Mouse (Mus musculus) neural tube, embryonic 13.5 days (tissue): ENCODE results near the gene Tor1aip1. TPM values are rescaled to one million over a fixed set of nuclear protein-coding genes. Genes with fewer than 3 reads are reported as not detected.

Source experiments
- ATAC-seq: fragments of 200-750 bp; cut with Nextera tagmentation; 2 replicates; pipeline ENCODE4 v1.8.0; 2017; ENCODE audit warnings: low read depth, mild to moderate bottlenecking, moderate TSS enrichment, moderate library complexity
- H3K27ac ChIP-seq: fragments of 300-500 bp; sonication (generic); replicated peaks from 2 replicates; pipeline ENCODE4 v1.5.1; 2015; ENCODE audit warnings: moderate library complexity, mild to moderate bottlenecking, inconsistent platforms
- H3K27me3 ChIP-seq: fragments of 300-500 bp; sonication (generic); 2 replicates; pipeline ENCODE4 v1.6.1; 2015; ENCODE audit warnings: mild to moderate bottlenecking, inconsistent platforms
- H3K36me3 ChIP-seq: fragments of 300-500 bp; sonication (generic); 2 replicates; pipeline ENCODE4 v1.6.1; 2015; ENCODE audit warnings: mild to moderate bottlenecking, inconsistent platforms
- H3K4me1 ChIP-seq: fragments of 300-500 bp; sonication (generic); replicated peaks from 2 replicates; pipeline ENCODE4 v1.6.1; 2015; ENCODE audit warnings: inconsistent platforms
- H3K4me2 ChIP-seq: fragments of 300-500 bp; sonication (generic); 2 replicates; pipeline ENCODE4 v1.6.1; 2015; ENCODE audit warnings: inconsistent platforms, mild to moderate bottlenecking, moderate library complexity
- H3K4me3 ChIP-seq: fragments of 300-500 bp; sonication (generic); 2 replicates; pipeline ENCODE4 v1.5.1; 2015; ENCODE audit warnings: mild to moderate bottlenecking, inconsistent platforms
- H3K9ac ChIP-seq: fragments of 300-500 bp; sonication (generic); 2 replicates; pipeline ENCODE4 v1.6.1; 2015; ENCODE audit warnings: moderate library complexity, mild to moderate bottlenecking, inconsistent platforms
- H3K9me3 ChIP-seq: fragments of 300-500 bp; sonication (generic); 2 replicates; pipeline ENCODE4 v1.6.1; 2016; ENCODE audit warnings: inconsistent platforms
- WGBS: fragments of 180-500 bp; shearing (Covaris S2); methylation state at CpG from one replicate; pipeline ENCODE4 v1.1.7; 2015; 5-methylcytosine and 5-hydroxymethylcytosine counted together
- polyA plus RNA-seq: library from polyadenylated mRNA; unstranded; fragments of >200 nt; fragmentation: Nextera tagmentation; extraction: Ambion mirVana; gene quantifications from 2 replicates; pipeline ENCODE4 v1.2.1, GENCODE M21; 2015

The Tor1aip1 gene
- polyA plus RNA-seq, 1 experiment from 2014 or later = 24.2 TPM

DNA sequence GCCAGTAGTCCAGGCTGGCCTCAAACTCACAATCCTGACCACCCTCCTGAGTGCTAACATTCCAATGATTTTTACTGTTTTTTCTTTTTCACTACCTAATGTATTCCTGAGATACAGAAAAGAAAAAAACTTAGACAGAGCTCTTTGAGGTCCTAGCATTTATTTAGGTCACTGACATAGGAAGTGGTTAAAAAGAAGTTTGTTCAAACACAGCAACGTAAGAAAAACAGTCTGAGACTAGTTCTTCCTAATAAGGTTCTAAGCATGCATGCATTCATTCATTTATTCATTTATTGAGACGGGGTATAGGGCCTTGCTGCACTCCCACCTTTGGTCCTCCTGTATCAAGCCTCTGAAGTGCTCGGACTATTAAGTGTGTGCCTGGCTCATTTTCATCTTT, 8.4 kb downstream of the Tor1aip1 start:
- no peak overlapping the region for H3K27ac ChIP-seq
- peaks cover 60% of the 10 kb centered on the region for H3K36me3 ChIP-seq
- H3K9ac ChIP-seq = no peak overlapping the region
- ATAC-seq = no peak
- no peak overlapping the region for H3K4me3 ChIP-seq
- no peaks in the 10 kb centered on the region for H3K4me1 ChIP-seq
- 90% methylated on average over 3 of the region's 3 CpGs for WGBS
- no peak overlapping the region for H3K4me2 ChIP-seq
- H3K9me3 ChIP-seq = no peaks in the 10 kb centered on the region
- H3K27me3 ChIP-seq = no peaks in the 10 kb centered on the region

DNA sequence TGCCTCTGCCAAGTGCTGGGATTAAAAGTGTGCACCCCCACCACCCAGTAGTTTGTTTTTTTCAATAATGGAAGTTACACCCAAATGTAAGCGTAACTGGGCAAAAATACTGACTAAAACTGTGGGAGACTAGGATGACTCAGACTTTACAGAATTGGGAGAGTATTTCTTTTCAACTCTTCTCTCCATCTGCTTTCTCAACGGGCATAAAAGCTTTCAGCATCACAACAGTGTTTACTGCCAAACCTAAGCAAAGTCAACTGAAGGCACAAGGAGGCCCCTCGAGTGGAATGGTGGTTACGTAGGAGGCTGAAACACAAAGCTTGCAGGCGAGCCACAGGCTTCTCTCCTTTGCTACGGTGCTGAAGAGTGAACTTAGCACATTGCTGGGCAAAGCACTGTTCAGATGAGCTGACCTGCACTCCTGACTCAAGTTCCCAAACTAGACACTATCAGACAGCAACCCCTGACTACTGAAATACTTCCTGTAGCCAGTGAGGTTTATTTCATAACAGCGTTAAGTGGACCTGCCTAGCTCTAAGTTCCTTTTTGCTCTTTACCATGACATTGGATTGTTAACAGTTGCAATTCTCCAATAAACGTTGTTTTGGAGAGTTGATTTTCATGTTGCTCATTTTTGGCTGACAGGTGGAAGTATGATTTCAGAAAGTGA, 11.3 kb downstream of the Tor1aip1 start:
- WGBS = 87% methylated on average over 8 of the region's 8 CpGs
- H3K4me3 ChIP-seq = no peak overlapping the region
- no peaks in the 10 kb centered on the region for H3K4me1 ChIP-seq
- no peaks in the 10 kb centered on the region for H3K9me3 ChIP-seq
- peaks cover 52% of the 10 kb centered on the region for H3K36me3 ChIP-seq
- no peak overlapping the region for H3K27ac ChIP-seq
- no peak overlapping the region for H3K9ac ChIP-seq
- ATAC-seq = no peak
- H3K4me2 ChIP-seq = no peak overlapping the region
- H3K27me3 ChIP-seq = no peaks in the 10 kb centered on the region

DNA sequence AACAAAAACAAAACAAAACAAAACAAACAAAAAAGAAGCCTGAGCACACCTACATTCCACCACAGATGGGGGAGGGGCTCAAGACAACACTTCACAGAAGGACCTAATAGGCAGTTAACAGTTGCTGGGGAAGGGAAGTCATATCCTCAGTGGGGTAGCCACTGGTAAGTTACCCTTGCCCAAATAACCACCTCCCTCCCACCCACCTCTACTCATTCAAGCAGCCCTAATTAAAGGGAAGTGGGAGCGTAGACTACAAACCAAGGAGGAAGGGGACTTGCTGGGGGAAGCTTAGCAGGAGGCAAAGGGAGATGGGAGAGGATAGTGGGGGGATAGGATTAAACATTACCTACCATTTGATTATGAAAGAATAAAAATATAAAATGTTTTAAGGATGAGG, 15.9 kb downstream of the Tor1aip1 start:
- no peaks in the 10 kb centered on the region for H3K4me1 ChIP-seq
- no peaks in the 10 kb centered on the region for H3K9me3 ChIP-seq
- H3K27me3 ChIP-seq = no peaks in the 10 kb centered on the region
- H3K36me3 ChIP-seq = peaks cover 60% of the 10 kb centered on the region
- H3K27ac ChIP-seq = no peak overlapping the region
- no peak overlapping the region for H3K4me3 ChIP-seq
- H3K4me2 ChIP-seq = no peak overlapping the region
- no peak overlapping the region for H3K9ac ChIP-seq
- no peak for ATAC-seq
- 83% methylated on average over 1 of the region's 1 CpGs for WGBS

DNA sequence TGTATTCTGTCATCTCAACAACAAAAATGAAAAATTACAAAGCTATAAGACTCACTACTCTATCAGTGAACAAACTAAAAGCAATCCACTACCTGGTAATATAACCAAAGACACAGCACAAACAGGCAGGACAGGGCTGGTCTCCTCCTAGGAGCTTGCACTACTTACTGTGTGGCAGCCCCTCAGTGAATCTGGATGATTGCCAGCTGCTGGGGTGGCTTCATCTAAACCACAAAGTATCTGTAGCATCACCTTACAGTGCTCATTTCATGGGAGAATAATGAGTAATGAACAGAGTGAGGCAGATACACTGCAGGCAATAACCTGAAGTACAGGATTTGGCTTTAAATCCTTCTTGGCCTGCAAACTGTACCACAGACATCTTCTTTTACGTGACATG, 16.5 kb downstream of the Tor1aip1 start:
- H3K4me2 ChIP-seq = no peak overlapping the region
- no peaks in the 10 kb centered on the region for H3K9me3 ChIP-seq
- no peak for ATAC-seq
- H3K4me3 ChIP-seq = no peak overlapping the region
- no peaks in the 10 kb centered on the region for H3K27me3 ChIP-seq
- H3K36me3 ChIP-seq = peaks cover 61% of the 10 kb centered on the region
- 89% methylated on average over 1 of the region's 1 CpGs for WGBS
- no peaks in the 10 kb centered on the region for H3K4me1 ChIP-seq
- no peak overlapping the region for H3K9ac ChIP-seq
- H3K27ac ChIP-seq = no peak overlapping the region

DNA sequence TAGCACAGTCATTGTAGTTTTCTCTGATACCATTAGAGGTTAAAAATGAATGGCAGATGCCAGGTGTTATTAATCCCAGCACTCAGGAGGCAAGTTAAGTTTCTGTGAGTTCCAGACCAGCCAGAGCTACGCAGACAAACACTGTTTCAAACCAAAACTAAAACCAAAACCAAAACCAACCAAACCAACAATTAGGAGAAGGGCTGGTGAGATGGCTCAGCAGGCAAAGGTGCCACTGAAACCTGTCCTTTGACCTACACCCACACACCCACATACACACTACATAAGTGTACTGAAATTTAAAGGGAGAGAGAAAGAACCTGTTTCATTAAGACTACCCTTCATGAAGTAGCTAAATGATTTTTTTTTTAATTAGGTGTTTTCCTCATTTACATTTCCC, 27.3 kb downstream of the Tor1aip1 start:
- Histone ChIP-seq H3K36me3 (peaks cover 64% of the 10 kb centered on the region), H3K9me3 (no peaks in the 10 kb centered on the region), H3K4me2 (no peak overlapping the region), H3K9ac (no peak overlapping the region), H3K4me3 (no peak overlapping the region), H3K27me3 (no peaks in the 10 kb centered on the region), H3K27ac (no peak overlapping the region), H3K4me1 (no peaks in the 10 kb centered on the region)
- ATAC-seq = no peak
- WGBS = 100% methylated on average over 1 of the region's 1 CpGs

DNA sequence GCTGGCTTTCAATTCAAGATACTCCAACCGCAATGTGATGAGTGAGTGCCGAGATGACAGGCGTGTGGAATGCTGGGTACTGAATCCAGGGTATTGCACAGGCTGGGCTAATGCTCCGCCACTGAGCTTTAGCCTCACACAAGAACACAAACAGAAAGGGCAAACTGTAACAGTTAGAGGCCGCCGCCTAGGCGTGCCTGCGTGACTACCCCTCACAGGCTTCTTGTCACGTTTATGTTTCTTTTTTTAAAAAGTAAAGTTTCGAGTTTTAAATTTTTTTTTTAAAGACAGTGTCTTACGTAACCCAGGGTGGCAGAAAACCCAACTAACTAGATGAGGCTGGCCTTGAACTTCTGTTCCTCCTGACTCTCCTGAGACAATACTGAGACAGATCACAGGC, 30.4 kb downstream of the Tor1aip1 start:
- H3K4me2 ChIP-seq = no peak overlapping the region
- no peak for ATAC-seq
- no peaks in the 10 kb centered on the region for H3K4me1 ChIP-seq
- no peaks in the 10 kb centered on the region for H3K27me3 ChIP-seq
- 94% methylated on average over 11 of the region's 11 CpGs for WGBS
- H3K36me3 ChIP-seq = peaks cover 51% of the 10 kb centered on the region
- no peaks in the 10 kb centered on the region for H3K9me3 ChIP-seq
- no peak overlapping the region for H3K9ac ChIP-seq
- no peak overlapping the region for H3K27ac ChIP-seq
- H3K4me3 ChIP-seq = no peak overlapping the region

DNA sequence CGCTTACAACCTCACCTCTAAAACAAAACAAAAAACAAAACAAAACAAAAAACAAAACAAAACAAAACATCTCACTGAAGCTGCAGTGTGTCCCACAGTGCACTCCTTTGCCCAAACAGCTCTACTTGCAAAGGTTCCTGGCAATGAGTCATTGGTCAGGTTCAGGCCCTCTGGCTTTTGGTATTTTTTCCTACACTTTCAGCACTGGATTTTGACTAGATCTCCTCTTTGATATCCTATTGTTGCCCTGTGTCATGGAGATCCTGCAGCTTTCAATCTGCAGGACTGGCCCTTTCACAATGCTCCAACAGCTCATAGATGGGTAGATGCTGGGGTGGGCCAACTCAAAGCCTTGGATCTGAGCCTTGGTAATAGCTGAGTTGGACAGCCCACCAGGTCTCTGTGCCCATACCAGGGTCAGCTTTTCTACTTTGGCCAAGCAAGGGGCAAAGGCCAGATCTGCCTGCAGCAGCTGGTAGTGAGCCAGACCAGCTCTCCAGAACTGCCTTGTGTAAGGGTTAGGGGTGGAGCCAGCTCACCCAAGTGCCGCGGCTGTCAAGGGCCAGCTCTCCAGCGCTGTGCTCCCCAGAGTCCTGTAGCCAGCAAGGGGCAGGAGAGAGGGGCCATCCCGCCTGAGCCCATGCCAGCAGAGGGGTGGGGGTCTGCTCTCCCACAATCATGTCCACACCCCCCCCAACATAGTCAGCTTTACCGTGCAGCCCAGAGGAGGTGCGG, 32.9 kb downstream of the Tor1aip1 start:
- H3K27me3 ChIP-seq = no peaks in the 10 kb centered on the region
- no peak overlapping the region for H3K27ac ChIP-seq
- H3K36me3 ChIP-seq = peaks cover 34% of the 10 kb centered on the region
- H3K4me2 ChIP-seq = no peak overlapping the region
- no peaks in the 10 kb centered on the region for H3K9me3 ChIP-seq
- no peak overlapping the region for H3K9ac ChIP-seq
- H3K4me1 ChIP-seq = no peaks in the 10 kb centered on the region
- no peak overlapping the region for H3K4me3 ChIP-seq
- 86% methylated on average over 7 of the region's 7 CpGs for WGBS
- no peak for ATAC-seq

DNA sequence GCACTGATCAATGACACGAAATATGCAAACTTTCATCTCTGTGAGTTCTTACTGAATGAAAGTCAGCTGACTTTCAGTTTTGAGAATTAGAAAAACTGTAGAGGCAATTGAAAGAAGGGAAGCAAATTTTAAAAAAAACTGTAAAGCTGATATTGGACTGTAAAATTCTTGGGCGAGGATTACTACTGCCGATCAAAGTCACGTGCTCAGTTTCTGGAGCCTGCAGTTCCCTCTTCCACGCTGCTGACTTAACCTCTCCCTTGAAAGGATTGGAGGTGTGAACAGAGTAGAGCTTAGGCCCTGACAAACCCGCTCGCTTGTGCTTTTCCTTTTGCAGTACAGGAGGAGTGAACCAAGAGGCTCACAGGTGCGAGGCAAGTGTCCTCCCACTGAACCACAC, 33.9 kb downstream of the Tor1aip1 start:
- Histone ChIP-seq H3K9me3 (no peaks in the 10 kb centered on the region), H3K4me3 (no peak overlapping the region), H3K4me2 (no peak overlapping the region), H3K36me3 (peaks cover 27% of the 10 kb centered on the region), H3K9ac (no peak overlapping the region), H3K27me3 (no peaks in the 10 kb centered on the region), H3K4me1 (no peaks in the 10 kb centered on the region), H3K27ac (no peak overlapping the region)
- no peak for ATAC-seq
- WGBS = 91% methylated on average over 8 of the region's 8 CpGs

DNA sequence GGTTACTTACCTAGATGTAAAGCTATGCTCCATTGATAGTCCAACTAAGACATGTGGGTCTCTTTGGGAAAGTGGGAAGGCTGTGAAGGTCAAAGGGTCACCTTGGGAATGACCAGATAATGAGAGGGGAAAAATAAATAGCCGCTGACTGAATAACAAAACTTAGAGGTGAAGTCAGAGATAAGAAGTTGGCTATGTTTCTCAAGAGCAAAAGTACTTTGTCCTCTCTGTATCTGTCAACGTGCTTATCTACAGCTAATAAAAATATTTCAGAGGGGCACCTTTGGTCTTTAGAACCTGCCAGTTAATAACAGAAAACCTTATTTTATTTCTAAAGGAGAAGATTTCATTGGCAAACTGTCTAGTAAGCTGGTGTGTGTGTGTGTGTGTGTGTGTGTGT, 40.7 kb downstream of the Tor1aip1 start:
- no peak overlapping the region for H3K9ac ChIP-seq
- no peak for ATAC-seq
- no peaks in the 10 kb centered on the region for H3K27me3 ChIP-seq
- H3K4me1 ChIP-seq = no peaks in the 10 kb centered on the region
- H3K36me3 ChIP-seq = no peaks in the 10 kb centered on the region
- no peak overlapping the region for H3K4me3 ChIP-seq
- 92% methylated on average over 2 of the region's 2 CpGs for WGBS
- H3K4me2 ChIP-seq = no peak overlapping the region
- no peak overlapping the region for H3K27ac ChIP-seq
- no peaks in the 10 kb centered on the region for H3K9me3 ChIP-seq

DNA sequence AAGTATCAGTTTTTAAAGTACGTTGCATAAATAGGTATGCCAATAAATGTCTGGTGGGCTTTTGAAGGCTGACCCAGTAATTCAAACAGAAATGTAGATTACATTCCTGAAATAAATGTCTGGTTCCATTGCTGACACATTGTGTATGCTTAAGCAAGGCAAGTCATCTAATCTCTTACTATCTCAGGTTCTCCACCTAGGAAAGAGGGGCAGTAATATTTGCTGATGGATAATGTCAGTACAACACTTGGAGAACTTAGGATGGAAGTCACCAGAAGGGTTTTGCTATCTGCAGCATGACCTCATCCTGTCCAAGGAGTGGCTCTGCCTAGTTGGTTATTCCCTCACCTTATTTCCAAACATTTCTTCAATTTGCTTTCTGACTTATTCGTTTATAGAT, 41.8 kb downstream of the Tor1aip1 start:
- 89% methylated on average over 2 of the region's 2 CpGs for WGBS
- H3K4me1 ChIP-seq = no peaks in the 10 kb centered on the region
- H3K27ac ChIP-seq = no peak overlapping the region
- no peaks in the 10 kb centered on the region for H3K36me3 ChIP-seq
- H3K4me3 ChIP-seq = no peak overlapping the region
- no peaks in the 10 kb centered on the region for H3K9me3 ChIP-seq
- no peaks in the 10 kb centered on the region for H3K27me3 ChIP-seq
- ATAC-seq = no peak
- H3K4me2 ChIP-seq = no peak overlapping the region
- no peak overlapping the region for H3K9ac ChIP-seq

DNA sequence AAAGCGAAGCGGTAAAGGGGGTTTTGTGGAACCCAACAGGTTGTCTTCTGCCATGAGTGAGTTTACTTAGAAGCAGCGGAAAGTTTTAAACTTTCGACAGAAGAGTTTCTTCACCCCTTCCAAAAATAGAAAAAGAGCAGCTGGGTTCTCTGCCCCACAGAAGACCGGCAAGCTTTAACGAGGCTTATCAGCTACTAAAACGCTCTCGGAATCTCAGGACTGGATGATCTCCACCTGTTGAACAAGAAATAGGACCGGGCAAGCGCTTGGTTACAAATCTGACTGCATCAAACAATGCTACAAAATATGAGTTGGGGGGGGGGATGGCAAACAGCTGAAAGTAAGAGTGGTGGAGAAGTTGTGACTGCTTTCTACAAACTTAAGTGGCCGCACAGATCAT, 45.9 kb downstream of the Tor1aip1 start:
- H3K9ac ChIP-seq = no peak overlapping the region

DNA sequence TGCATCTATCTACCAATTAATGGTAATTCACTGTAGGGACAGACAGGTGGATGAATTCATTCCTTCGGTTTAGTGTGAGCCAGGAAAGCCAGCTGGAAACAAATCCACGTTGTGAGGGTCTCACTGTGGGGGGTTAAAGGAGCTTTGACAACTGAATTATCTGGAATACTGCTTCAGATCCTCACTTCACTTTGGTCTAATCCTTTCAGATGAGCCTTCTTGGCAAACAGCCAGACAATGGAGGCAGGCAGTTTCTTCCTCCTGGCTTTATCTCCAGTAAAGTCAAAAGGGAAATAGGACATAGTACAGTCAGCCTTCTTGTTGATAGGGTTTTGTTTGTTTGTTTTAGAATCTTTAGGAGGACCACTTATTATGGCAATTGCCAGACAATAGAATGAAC, 46.9 kb downstream of the Tor1aip1 start:
- Histone ChIP-seq H3K9me3 (no peaks in the 10 kb centered on the region), H3K4me2 (no peak overlapping the region), H3K27ac (no peak overlapping the region), H3K9ac (no peak overlapping the region), H3K4me1 (0 out of 2 replicates have a peak, but pooled peaks cover 2% of the 10 kb centered on the region), H3K4me3 (no peak overlapping the region), H3K27me3 (no peaks in the 10 kb centered on the region), H3K36me3 (no peaks in the 10 kb centered on the region)
- ATAC-seq = no peak
- 14% methylated on average over 2 of the region's 2 CpGs for WGBS

More for the DNA sequence above, 45.9 kb downstream of the Tor1aip1 start:
- Histone ChIP-seq H3K4me3 (no peak overlapping the region), H3K36me3 (no peaks in the 10 kb centered on the region), H3K27ac (no peak overlapping the region), H3K27me3 (no peaks in the 10 kb centered on the region), H3K4me2 (no peak overlapping the region), H3K4me1 (0 out of 2 replicates have a peak, but pooled peaks cover 2% of the 10 kb centered on the region), H3K9me3 (no peaks in the 10 kb centered on the region)
- WGBS = 80% methylated on average over 11 of the region's 11 CpGs
- no peak for ATAC-seq

DNA sequence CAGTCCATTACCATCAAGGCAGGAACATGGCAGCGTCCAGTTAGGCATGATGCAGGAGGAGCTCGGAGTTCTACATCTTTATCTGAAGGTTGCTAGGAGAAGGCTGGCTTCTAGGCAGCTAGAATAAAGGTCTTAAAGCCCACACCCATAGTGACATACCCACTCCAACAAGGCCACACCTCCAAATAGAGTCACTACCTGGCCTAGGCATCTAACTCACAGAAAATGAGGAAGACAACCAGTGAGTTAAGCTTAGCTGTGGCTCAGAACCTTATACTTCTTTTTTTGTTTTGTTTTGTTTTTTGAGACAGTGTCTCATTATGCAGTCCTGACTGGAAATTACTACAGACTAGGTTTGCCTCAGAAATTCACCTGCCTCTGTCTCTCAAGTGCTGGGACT, 48.7 kb downstream of the Tor1aip1 start:
- H3K9ac ChIP-seq = no peak overlapping the region
- H3K27ac ChIP-seq = no peak overlapping the region
- H3K4me1 ChIP-seq = 0 out of 2 replicates have a peak, but pooled peaks cover 2% of the 10 kb centered on the region
- 90% methylated on average over 2 of the region's 2 CpGs for WGBS
- H3K4me2 ChIP-seq = no peak overlapping the region
- H3K9me3 ChIP-seq = no peaks in the 10 kb centered on the region
- H3K27me3 ChIP-seq = no peaks in the 10 kb centered on the region
- no peaks in the 10 kb centered on the region for H3K36me3 ChIP-seq
- no peak for ATAC-seq
- no peak overlapping the region for H3K4me3 ChIP-seq
